ENCODE assay signal across 21 mouse cellular contexts in the genomic region with DNA sequence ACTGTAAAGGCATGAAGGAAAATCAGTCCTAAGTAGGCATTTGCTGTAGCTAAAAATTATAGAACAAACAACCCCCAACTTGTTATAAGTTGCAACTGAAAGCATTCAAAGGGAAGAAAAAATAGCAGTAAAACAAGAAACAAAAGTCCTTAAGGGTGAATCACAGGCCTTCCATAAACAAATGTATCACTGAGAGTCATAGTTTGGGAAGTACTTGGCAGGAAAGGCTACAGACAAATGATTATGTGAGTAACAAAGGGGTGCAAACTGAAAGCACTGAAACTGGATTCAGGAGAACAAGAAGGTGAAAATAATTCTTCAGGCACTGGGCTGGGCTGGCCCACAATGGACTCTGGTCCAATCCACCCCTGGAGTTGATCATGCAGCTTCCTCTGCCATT.
DNase-seq lines count a peak whose midpoint lies in the region; TF ChIP-seq lines count a peak whose summit lies in the region.
"Had no signal": no experiment of that assay in that cellular context is flagged by ENCODE, and none has a peak within 500 bp of the region (broad histone marks: within the 10 kb centered on the region; RNA-seq: fewer than 3 reads in every experiment).

No protein-coding gene starts in this region.

- no peaks in the 10 kb centered on the region for H3K36me3 ChIP-seq in myocyte (ENCODE audit: control insufficient read depth, insufficient read depth)
- H3K36me3 ChIP-seq: heart, embryonic 12.5 days; heart, embryonic 15.5 days; hindbrain, embryonic 12.5 days; hindbrain, embryonic 15.5 days had no signal

- intact Hi-C loops in heart, postnatal 36 days (cut with DNase I): no loop called here

- H3ac ChIP-seq in myocyte (ENCODE audit: control insufficient read depth, insufficient read length): no peak overlapping the region

- TF ChIP-seq POLR2A in myocyte (IDR thresholded peaks at IDR 0.05; ENCODE audit: insufficient read length, low read depth): no peak

- DNase-seq in 3134 (ENCODE audit: extremely low read depth, insufficient read length, low spot score) (peak; percentile 14), adipocyte (ENCODE audit: low spot score) (peak; percentile 3)
- DNase-seq in Muller cell, postnatal 12 days (ENCODE audit: inconsistent ontology term): peak; percentile 69
- DNase-seq in heart, postnatal 36 days: no peak
- no peak for DNase-seq in layer of hippocampus, postnatal 36 days
- DNase-seq in layer of hippocampus, postnatal 14 days (ENCODE audit: low spot score in 2 of 2): no peak
- DNase-seq: adrenal gland, postnatal 10 days; adrenal gland, postnatal 36 days; cerebellum, adult 18-20 months; cerebellum, adult 9-10 months; cerebellum, postnatal 14 days; gastrocnemius, postnatal 25 days; heart, adult 18-20 months; heart, postnatal 10 days; heart, postnatal 4 days had no signal

- no peaks in the 10 kb centered on the region for H3K27me3 ChIP-seq in myocyte (ENCODE audit: control insufficient read depth, insufficient read depth, insufficient read length)
- H3K27me3 ChIP-seq: forebrain, embryonic 13.5 days; heart, embryonic 12.5 days; heart, embryonic 15.5 days; hindbrain, embryonic 12.5 days; hindbrain, embryonic 15.5 days had no signal

- H3K79me2 ChIP-seq in myocyte (ENCODE audit: control insufficient read depth, insufficient read depth): no peaks in the 10 kb centered on the region

- no peak overlapping the region for H3K4me3 ChIP-seq in myocyte
- H3K4me3 ChIP-seq: forebrain, embryonic 13.5 days; heart, embryonic 12.5 days; heart, embryonic 15.5 days; hindbrain, embryonic 12.5 days; hindbrain, embryonic 15.5 days had no signal

- peak overlapping the region; percentile 47 for H3K4me2 ChIP-seq in myocyte (ENCODE audit: low read depth)
- H3K4me2 ChIP-seq: forebrain, embryonic 13.5 days; heart, embryonic 12.5 days; heart, embryonic 15.5 days; hindbrain, embryonic 12.5 days; hindbrain, embryonic 15.5 days had no signal

TF ChIP-seq in myocyte, 11 proteins besides CTCF, POLR2A, EP300 and RAD21:
- TF ChIP-seq MAX (IDR thresholded peaks at IDR 0.05; ENCODE audit: low read depth): no peak
- TF ChIP-seq TCF3 (IDR thresholded peaks at IDR 0.05; ENCODE audit: insufficient read length, low read depth): no peak
- TF ChIP-seq REST (IDR thresholded peaks at IDR 0.05; ENCODE audit: insufficient read depth, insufficient read length): no peak
- TF ChIP-seq MYOG (IDR thresholded peaks at IDR 0.05; ENCODE audit: control insufficient read depth in 1 of 3, insufficient read depth in 1 of 3, insufficient read length in 2 of 3, low read depth in 2 of 3): no peak
- no peak for TF ChIP-seq POLR2AphosphoS2 (IDR thresholded peaks at IDR 0.05; ENCODE audit: insufficient read length, low read depth)
- no peak for TF ChIP-seq E2F4 (IDR thresholded peaks at IDR 0.05; ENCODE audit: insufficient read depth)
- no peak for TF ChIP-seq MYOD1 (IDR thresholded peaks at IDR 0.05; ENCODE audit: control insufficient read depth in 1 of 3, insufficient read length in 2 of 3, low read depth in 2 of 3)
- TF ChIP-seq USF1 (IDR thresholded peaks at IDR 0.05; ENCODE audit: low read depth): no peak
- TF ChIP-seq SRF (IDR thresholded peaks at IDR 0.05; ENCODE audit: control insufficient read depth, insufficient read length, low read depth): no peak
- TF ChIP-seq CEBPB (IDR thresholded peaks at IDR 0.05; ENCODE audit: insufficient read depth, poor library complexity, severe bottlenecking): no peak
- TF ChIP-seq TCF12 (IDR thresholded peaks at IDR 0.05; ENCODE audit: insufficient read depth, poor library complexity, severe bottlenecking): no peak

Comparison
In these comparisons a context has a peak if more than half of its experiments do, and no peak if none do; other contexts are left out.
1. DNase-seq: peak in 3134 (single experiment), Muller cell, postnatal 12 days (single experiment) and adipocyte (single experiment); none in heart, postnatal 36 days (0 of 2), layer of hippocampus, postnatal 36 days (0 of 2) and layer of hippocampus, postnatal 14 days (0 of 2).